Mouse (Mus musculus) neural tube, embryonic 13.5 days (tissue): ENCODE results near the gene Mecom. TPM values are rescaled to one million over a fixed set of nuclear protein-coding genes. Genes with fewer than 3 reads are reported as not detected.

Experiments used
- ATAC-seq: fragments of 200-750 bp; cut with Nextera tagmentation; 2 replicates; pipeline ENCODE4 v1.8.0; 2017; ENCODE audit warnings: low read depth, mild to moderate bottlenecking, moderate TSS enrichment, moderate library complexity
- H3K27ac ChIP-seq: fragments of 300-500 bp; sonication (generic); replicated peaks from 2 replicates; pipeline ENCODE4 v1.5.1; 2015; ENCODE audit warnings: moderate library complexity, mild to moderate bottlenecking, inconsistent platforms
- H3K27me3 ChIP-seq: fragments of 300-500 bp; sonication (generic); 2 replicates; pipeline ENCODE4 v1.6.1; 2015; ENCODE audit warnings: mild to moderate bottlenecking, inconsistent platforms
- H3K36me3 ChIP-seq: fragments of 300-500 bp; sonication (generic); 2 replicates; pipeline ENCODE4 v1.6.1; 2015; ENCODE audit warnings: mild to moderate bottlenecking, inconsistent platforms
- H3K4me1 ChIP-seq: fragments of 300-500 bp; sonication (generic); replicated peaks from 2 replicates; pipeline ENCODE4 v1.6.1; 2015; ENCODE audit warnings: inconsistent platforms
- H3K4me2 ChIP-seq: fragments of 300-500 bp; sonication (generic); 2 replicates; pipeline ENCODE4 v1.6.1; 2015; ENCODE audit warnings: inconsistent platforms, mild to moderate bottlenecking, moderate library complexity
- H3K4me3 ChIP-seq: fragments of 300-500 bp; sonication (generic); 2 replicates; pipeline ENCODE4 v1.5.1; 2015; ENCODE audit warnings: mild to moderate bottlenecking, inconsistent platforms
- H3K9ac ChIP-seq: fragments of 300-500 bp; sonication (generic); 2 replicates; pipeline ENCODE4 v1.6.1; 2015; ENCODE audit warnings: moderate library complexity, mild to moderate bottlenecking, inconsistent platforms
- H3K9me3 ChIP-seq: fragments of 300-500 bp; sonication (generic); 2 replicates; pipeline ENCODE4 v1.6.1; 2016; ENCODE audit warnings: inconsistent platforms
- WGBS: fragments of 180-500 bp; shearing (Covaris S2); methylation state at CpG from one replicate; pipeline ENCODE4 v1.1.7; 2015; 5-methylcytosine and 5-hydroxymethylcytosine counted together
- polyA plus RNA-seq: library from polyadenylated mRNA; unstranded; fragments of >200 nt; fragmentation: Nextera tagmentation; extraction: Ambion mirVana; gene quantifications from 2 replicates; pipeline ENCODE4 v1.2.1, GENCODE M21; 2015

Mecom gene
- polyA plus RNA-seq, 1 experiment from 2014 or later = 8.9 TPM

GRCm38 (mm10) chr3:30414173-30414572, 133.6 kb downstream of the Mecom start:
- no peak overlapping the region for H3K4me3 ChIP-seq
- WGBS = 93% methylated on average over 6 of the region's 6 CpGs
- no peak for ATAC-seq
- H3K9ac ChIP-seq = no peak overlapping the region
- no peaks in the 10 kb centered on the region for H3K27me3 ChIP-seq
- no peaks in the 10 kb centered on the region for H3K36me3 ChIP-seq
- no peaks in the 10 kb centered on the region for H3K9me3 ChIP-seq
- H3K27ac ChIP-seq = no peak overlapping the region
- H3K4me1 ChIP-seq = peaks cover 13% of the 10 kb centered on the region
- H3K4me2 ChIP-seq = no peak overlapping the region

- no peak for ATAC-seq
- Histone ChIP-seq H3K4me3 (no peak overlapping the region), H3K27ac (no peak overlapping the region), H3K36me3 (no peaks in the 10 kb centered on the region), H3K4me1 (no peaks in the 10 kb centered on the region), H3K9me3 (no peaks in the 10 kb centered on the region), H3K9ac (no peak overlapping the region), H3K27me3 (no peaks in the 10 kb centered on the region), H3K4me2 (no peak overlapping the region)
- 48% methylated on average over 4 of the region's 4 CpGs for WGBS
Measured at GRCm38 (mm10) chr3:30410778-30411177, 137.0 kb downstream of the Mecom start.

GRCm38 (mm10) chr3:30404821-30405220, 143.0 kb downstream of the Mecom start:
- Histone ChIP-seq H3K4me2 (no peak overlapping the region), H3K27me3 (no peaks in the 10 kb centered on the region; the same call in 1 of the 2 replicates), H3K4me3 (no peak overlapping the region), H3K9ac (no peak overlapping the region), H3K36me3 (no peaks in the 10 kb centered on the region), H3K27ac (no peak overlapping the region), H3K4me1 (no peaks in the 10 kb centered on the region), H3K9me3 (no peaks in the 10 kb centered on the region)
- WGBS = 76% methylated on average over 4 of the region's 4 CpGs
- no peak for ATAC-seq

- no peak for ATAC-seq
- no peaks in the 10 kb centered on the region; the same call in 1 of the 2 replicates for H3K27me3 ChIP-seq
Measured at GRCm38 (mm10) chr3:30398911-30399310, 148.9 kb downstream of the Mecom start.

DNA sequence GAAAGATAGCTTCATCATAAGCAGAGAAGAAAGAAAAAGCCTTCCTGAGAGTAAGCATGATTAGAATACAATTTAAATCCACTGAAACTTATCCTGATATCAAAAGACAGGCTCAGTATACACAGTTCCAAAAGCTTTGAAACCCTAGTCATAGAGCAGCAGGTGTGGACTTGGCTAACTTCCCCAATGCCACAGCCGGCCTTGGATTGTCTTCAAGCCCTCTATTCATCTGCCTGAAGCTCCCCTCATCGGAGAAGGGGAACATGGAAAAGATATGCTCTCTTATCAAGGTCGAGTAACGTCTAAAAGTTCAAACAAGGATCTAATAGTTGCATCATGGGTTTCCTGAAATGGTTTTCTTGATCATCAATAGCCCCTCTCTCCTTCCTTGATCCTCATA, 152.9 kb downstream of the Mecom start:
- Histone ChIP-seq H3K27ac (no peak overlapping the region), H3K27me3 (no peaks in the 10 kb centered on the region), H3K4me1 (peaks cover 9% of the 10 kb centered on the region; the same call in 1 of the 2 replicates), H3K9me3 (no peaks in the 10 kb centered on the region), H3K4me3 (no peak overlapping the region), H3K36me3 (no peaks in the 10 kb centered on the region), H3K4me2 (no peak overlapping the region), H3K9ac (no peak overlapping the region)
- WGBS = 83% methylated on average over 4 of the region's 4 CpGs
- ATAC-seq = no peak

More at GRCm38 (mm10) chr3:30398911-30399310, 148.9 kb downstream of the Mecom start:
- H3K27ac ChIP-seq = no peak overlapping the region
- H3K9ac ChIP-seq = no peak overlapping the region
- no peak overlapping the region for H3K4me3 ChIP-seq
- WGBS = 87% methylated on average over 7 of the region's 7 CpGs
- no peaks in the 10 kb centered on the region for H3K36me3 ChIP-seq
- H3K4me1 ChIP-seq = no peaks in the 10 kb centered on the region
- H3K4me2 ChIP-seq = no peak overlapping the region
- H3K9me3 ChIP-seq = no peaks in the 10 kb centered on the region

- Histone ChIP-seq H3K4me1 (peaks cover 9% of the 10 kb centered on the region; the same call in 1 of the 2 replicates), H3K27me3 (no peaks in the 10 kb centered on the region), H3K4me2 (no peak overlapping the region), H3K36me3 (no peaks in the 10 kb centered on the region), H3K4me3 (no peak overlapping the region), H3K9me3 (no peaks in the 10 kb centered on the region), H3K9ac (no peak overlapping the region), H3K27ac (no peak overlapping the region)
- 63% methylated on average over 4 of the region's 4 CpGs for WGBS
- ATAC-seq = no peak
Measured at GRCm38 (mm10) chr3:30392662-30393061, 155.1 kb downstream of the Mecom start.

GRCm38 (mm10) chr3:30392218-30392617, 155.6 kb downstream of the Mecom start:
- H3K27me3 ChIP-seq = no peaks in the 10 kb centered on the region
- no peak overlapping the region for H3K27ac ChIP-seq
- peaks cover 9% of the 10 kb centered on the region; the same call in 1 of the 2 replicates for H3K4me1 ChIP-seq
- no peaks in the 10 kb centered on the region for H3K9me3 ChIP-seq
- no peak for ATAC-seq
- no peaks in the 10 kb centered on the region for H3K36me3 ChIP-seq
- no peak overlapping the region for H3K4me2 ChIP-seq
- H3K4me3 ChIP-seq = no peak overlapping the region
- 29% methylated on average over 4 of the region's 4 CpGs for WGBS
- H3K9ac ChIP-seq = no peak overlapping the region

- WGBS = 89% methylated on average over 5 of the region's 5 CpGs
- H3K4me2 ChIP-seq = no peak overlapping the region
- H3K27me3 ChIP-seq = no peaks in the 10 kb centered on the region
- no peak overlapping the region for H3K9ac ChIP-seq
- no peaks in the 10 kb centered on the region for H3K36me3 ChIP-seq
- H3K4me1 ChIP-seq = peaks cover 9% of the 10 kb centered on the region; the same call in 1 of the 2 replicates
- no peak overlapping the region for H3K4me3 ChIP-seq
- no peak overlapping the region for H3K27ac ChIP-seq
- H3K9me3 ChIP-seq = no peaks in the 10 kb centered on the region
- ATAC-seq = no peak
Measured at GRCm38 (mm10) chr3:30390346-30390745, 157.5 kb downstream of the Mecom start.

- WGBS = 11% methylated on average over 4 of the region's 4 CpGs
- ATAC-seq = no peak
- no peaks in the 10 kb centered on the region for H3K36me3 ChIP-seq
- no peak overlapping the region for H3K4me2 ChIP-seq
- no peak overlapping the region for H3K4me3 ChIP-seq
- no peaks in the 10 kb centered on the region for H3K27me3 ChIP-seq
- H3K4me1 ChIP-seq = peaks cover 13% of the 10 kb centered on the region
- no peaks in the 10 kb centered on the region for H3K9me3 ChIP-seq
- H3K9ac ChIP-seq = no peak overlapping the region
- no peak overlapping the region for H3K27ac ChIP-seq
Measured at GRCm38 (mm10) chr3:30380273-30380672, 167.5 kb downstream of the Mecom start.

GRCm38 (mm10) chr3:30379301-30379700, 168.5 kb downstream of the Mecom start:
- Histone ChIP-seq H3K27me3 (no peaks in the 10 kb centered on the region), H3K9ac (no peak overlapping the region), H3K36me3 (no peaks in the 10 kb centered on the region), H3K4me1 (peaks cover 13% of the 10 kb centered on the region), H3K4me3 (no peak overlapping the region), H3K4me2 (no peak overlapping the region), H3K9me3 (no peaks in the 10 kb centered on the region), H3K27ac (no peak overlapping the region)
- WGBS = 44% methylated on average over 6 of the region's 6 CpGs
- ATAC-seq = no peak

- H3K9ac ChIP-seq = no peak overlapping the region
- no peak for ATAC-seq
- H3K4me1 ChIP-seq = no peaks in the 10 kb centered on the region
- H3K36me3 ChIP-seq = no peaks in the 10 kb centered on the region
- no peaks in the 10 kb centered on the region for H3K27me3 ChIP-seq
- 83% methylated on average over 7 of the region's 7 CpGs for WGBS
- H3K4me3 ChIP-seq = no peak overlapping the region
- no peak overlapping the region for H3K27ac ChIP-seq
- H3K4me2 ChIP-seq = no peak overlapping the region
- no peaks in the 10 kb centered on the region for H3K9me3 ChIP-seq
Measured at GRCm38 (mm10) chr3:30371472-30371871, 176.3 kb downstream of the Mecom start.

- H3K27ac ChIP-seq = no peak overlapping the region
- no peaks in the 10 kb centered on the region for H3K9me3 ChIP-seq
- H3K4me1 ChIP-seq = no peaks in the 10 kb centered on the region
- H3K27me3 ChIP-seq = no peaks in the 10 kb centered on the region
- no peak overlapping the region for H3K4me3 ChIP-seq
- ATAC-seq = no peak
- H3K9ac ChIP-seq = no peak overlapping the region
- no peak overlapping the region for H3K4me2 ChIP-seq
- H3K36me3 ChIP-seq = no peaks in the 10 kb centered on the region
- WGBS = 88% methylated on average over 16 of the region's 16 CpGs
Measured at GRCm38 (mm10) chr3:30370860-30371455, 176.8 kb downstream of the Mecom start.

DNA sequence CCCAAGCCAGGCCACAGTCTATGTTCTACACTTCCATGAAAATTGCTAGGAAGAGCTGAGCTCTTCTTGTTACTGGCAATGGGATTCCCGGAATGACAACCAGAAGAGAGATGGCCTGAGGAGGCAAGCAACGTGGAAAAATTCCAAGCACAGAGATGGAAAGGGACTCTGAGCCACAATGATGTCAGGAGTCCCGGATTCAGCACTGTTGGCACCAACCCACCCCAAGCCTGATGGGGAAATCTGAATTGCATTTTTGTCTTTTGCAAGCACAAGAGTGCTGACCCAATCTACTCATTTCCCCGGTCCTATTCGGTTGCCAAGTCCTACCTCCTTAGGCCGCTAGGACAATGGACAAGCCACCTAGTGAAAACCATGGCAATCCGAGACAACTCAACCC, 181.2 kb downstream of the Mecom start:
- Histone ChIP-seq H3K9me3 (no peaks in the 10 kb centered on the region), H3K4me1 (no peaks in the 10 kb centered on the region), H3K27ac (no peak overlapping the region), H3K36me3 (no peaks in the 10 kb centered on the region), H3K4me2 (no peak overlapping the region), H3K27me3 (no peaks in the 10 kb centered on the region; the same call in 1 of the 2 replicates), H3K4me3 (no peak overlapping the region), H3K9ac (no peak overlapping the region)
- no peak for ATAC-seq
- WGBS = 86% methylated on average over 7 of the region's 7 CpGs
